Mouse (Mus musculus): ENCODE data around the gene Cdc42.

- TF ChIP-seq POLR2A (IDR thresholded peaks at IDR 0.05; ENCODE audit: control insufficient read depth, extremely low read depth, insufficient read depth, low read length, poor library complexity) = no peak
- no peak for TF ChIP-seq CTCF (IDR thresholded peaks at IDR 0.05; ENCODE audit: borderline replicate concordance, control insufficient read depth, extremely low read depth, insufficient read depth, low read length, poor library complexity)
Measured at GRCm38 (mm10) chr4:137345112-137345511, 12.4 kb downstream of the Cdc42 start.

All from thymus, adult 2 months (tissue).